Mouse (Mus musculus) hindbrain, embryonic 11.5 days (tissue): Measurements from ENCODE around the gene Rab3gap2. TPM values are rescaled to one million over a fixed set of nuclear protein-coding genes. Genes with fewer than 3 reads are reported as not detected.

Experiments
- ATAC-seq: fragments of 200-750 bp; cut with Nextera tagmentation; 2 replicates; pipeline ENCODE4 v1.8.0; 2017; ENCODE audit warnings: mild to moderate bottlenecking, moderate TSS enrichment, moderate library complexity; ENCODE audit not compliant: low FRiP score
- DNase-seq: peaks from one replicate; pipeline ENCODE4 v3.0.0-alpha.2; 2015; ENCODE audit warnings: low spot score
- H3K27ac ChIP-seq: fragments of 300-500 bp; sonication (generic); 2 replicates; pipeline ENCODE4 v1.5.1; 2014; ENCODE audit warnings: mild to moderate bottlenecking, low read depth, low read length
- H3K27me3 ChIP-seq: fragments of 300-500 bp; sonication (generic); 2 replicates; pipeline ENCODE4 v1.6.1; 2014; ENCODE audit warnings: mild to moderate bottlenecking, low read length, moderate library complexity, mixed read lengths; ENCODE audit not compliant: control insufficient read depth, insufficient read depth
- H3K36me3 ChIP-seq: fragments of 300-500 bp; sonication (generic); 2 replicates; pipeline ENCODE4 v1.6.1; 2014; ENCODE audit warnings: mild to moderate bottlenecking, low read length, moderate library complexity, mixed read lengths; ENCODE audit not compliant: control insufficient read depth, insufficient read depth
- H3K4me1 ChIP-seq: fragments of 300-500 bp; sonication (generic); replicated peaks from 2 replicates; pipeline ENCODE4 v1.6.1; 2014; ENCODE audit warnings: low read length, mixed read lengths; ENCODE audit not compliant: control insufficient read depth, insufficient read depth
- H3K4me2 ChIP-seq: fragments of 300-500 bp; sonication (generic); replicated peaks from 2 replicates; pipeline ENCODE4 v1.6.1; 2014; ENCODE audit warnings: mild to moderate bottlenecking, low read depth, low read length
- H3K4me3 ChIP-seq: fragments of 300-500 bp; sonication (generic); 2 replicates; pipeline ENCODE4 v1.5.1; 2014; ENCODE audit warnings: low read depth, low read length
- H3K9ac ChIP-seq: fragments of 300-500 bp; sonication (generic); 2 replicates; pipeline ENCODE4 v1.6.1; 2014; ENCODE audit warnings: low read depth, low read length
- H3K9me3 ChIP-seq: fragments of 300-500 bp; sonication (generic); 2 replicates; pipeline ENCODE4 v1.6.1; 2016; ENCODE audit warnings: low read length; ENCODE audit not compliant: control insufficient read depth
- WGBS: fragments of 180-500 bp; shearing (Covaris S2); extraction: QIAGEN DNeasy Blood & Tissue Kit; methylation state at CpG from one replicate; pipeline ENCODE4 v1.1.7; 2014; 5-methylcytosine and 5-hydroxymethylcytosine counted together
- polyA plus RNA-seq: library from polyadenylated mRNA; unstranded; fragments of >200 nt; fragmentation: Nextera tagmentation; extraction: Ambion mirVana; gene quantifications from 2 replicates; pipeline ENCODE4 v1.2.1, GENCODE M21; 2014

The Rab3gap2 gene
- polyA plus RNA-seq, 1 experiment from 2014 or later: 23.6 TPM

- peak; percentile 80 for DNase-seq
- Histone ChIP-seq H3K4me3 (no peak overlapping the region), H3K36me3 (no peaks in the 10 kb centered on the region), H3K4me2 (0 out of 2 replicates have a peak overlapping the region, but pooled peaks have one; percentile 9), H3K27ac (no peak overlapping the region), H3K4me1 (no peaks in the 10 kb centered on the region), H3K27me3 (no peaks in the 10 kb centered on the region), H3K9ac (no peak overlapping the region), H3K9me3 (no peaks in the 10 kb centered on the region)
- 12% methylated on average over 10 of the region's 10 CpGs for WGBS
- 0 out of 2 replicates have a peak, but pooled peaks have one; percentile 14 for ATAC-seq
Observed at GRCm38 (mm10) chr1:185193509-185193908, 10.4 kb upstream of the Rab3gap2 start.

GRCm38 (mm10) chr1:185196323-185196722, 7.6 kb upstream of the Rab3gap2 start:
- ATAC-seq (no peak), DNase-seq (no peak)
- Histone ChIP-seq H3K27ac (no peak overlapping the region), H3K36me3 (no peaks in the 10 kb centered on the region), H3K27me3 (no peaks in the 10 kb centered on the region), H3K9me3 (no peaks in the 10 kb centered on the region), H3K4me2 (no peak overlapping the region), H3K9ac (no peak overlapping the region), H3K4me3 (no peak overlapping the region), H3K4me1 (no peaks in the 10 kb centered on the region)
- WGBS: 76% methylated on average over 3 of the region's 3 CpGs

DNA sequence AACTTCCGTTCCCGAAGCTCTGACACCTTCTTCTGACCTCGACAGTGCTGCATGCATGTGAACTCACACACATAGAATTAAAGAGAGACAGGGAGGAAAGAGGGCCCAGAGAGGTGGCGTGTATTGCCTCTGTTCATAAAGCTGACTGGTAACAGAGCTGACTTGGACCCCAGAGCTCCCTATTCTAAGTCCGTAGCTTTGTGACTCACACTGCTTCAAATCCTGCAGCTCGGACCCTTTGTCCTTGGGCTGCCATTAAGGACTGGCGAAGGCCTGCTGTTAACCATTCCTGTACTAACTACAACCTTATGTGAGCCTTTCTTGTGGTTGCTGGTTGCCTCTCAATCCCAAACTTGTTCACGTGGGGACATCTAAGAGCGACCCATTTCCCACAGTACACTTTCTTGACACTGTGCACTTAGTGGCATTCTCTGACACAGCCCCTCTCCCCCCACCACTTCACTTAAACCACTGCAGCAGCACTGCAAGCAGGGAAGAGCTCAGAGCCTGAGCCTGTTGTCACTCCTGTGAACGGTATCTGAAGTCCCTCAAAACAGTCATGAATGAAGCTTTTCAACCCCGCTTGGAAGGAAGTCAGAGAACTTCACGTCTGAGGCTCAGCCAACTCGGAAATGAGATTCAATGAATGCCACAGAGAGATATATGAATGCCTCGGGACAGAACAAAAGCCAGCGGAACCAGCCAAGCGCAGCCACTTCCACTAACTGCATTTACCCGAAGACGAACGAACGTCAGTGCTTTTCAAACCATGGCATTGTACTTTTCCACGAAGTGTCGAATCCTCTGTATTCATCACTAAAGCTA, 3.1 kb upstream of the Rab3gap2 start:
- 45% methylated on average over 22 of the region's 22 CpGs for WGBS
- ATAC-seq (no peak), DNase-seq (peak; percentile 45)
- H3K4me1 ChIP-seq: no peaks in the 10 kb centered on the region
- no peaks in the 10 kb centered on the region for H3K27me3 ChIP-seq
- H3K4me3 ChIP-seq: no peak overlapping the region
- H3K9ac ChIP-seq: peak overlapping the region; percentile 12; the same call in 1 of the 2 replicates
- H3K9me3 ChIP-seq: no peaks in the 10 kb centered on the region
- peak overlapping the region; percentile 18; the same call in 1 of the 2 replicates for H3K27ac ChIP-seq
- 0 out of 2 replicates have a peak overlapping the region, but pooled peaks have one; percentile 13 for H3K4me2 ChIP-seq
- no peaks in the 10 kb centered on the region for H3K36me3 ChIP-seq

GRCm38 (mm10) chr1:185201994-185202393, 1.9 kb upstream of the Rab3gap2 start:
- no peak overlapping the region for H3K4me3 ChIP-seq
- no peaks in the 10 kb centered on the region for H3K27me3 ChIP-seq
- H3K9me3 ChIP-seq: no peaks in the 10 kb centered on the region
- H3K9ac ChIP-seq: no peak overlapping the region
- 86% methylated on average over 2 of the region's 2 CpGs for WGBS
- no peaks in the 10 kb centered on the region for H3K36me3 ChIP-seq
- no peak for ATAC-seq
- H3K27ac ChIP-seq: no peak overlapping the region
- DNase-seq: no peak
- H3K4me2 ChIP-seq: no peak overlapping the region
- H3K4me1 ChIP-seq: no peaks in the 10 kb centered on the region

DNA sequence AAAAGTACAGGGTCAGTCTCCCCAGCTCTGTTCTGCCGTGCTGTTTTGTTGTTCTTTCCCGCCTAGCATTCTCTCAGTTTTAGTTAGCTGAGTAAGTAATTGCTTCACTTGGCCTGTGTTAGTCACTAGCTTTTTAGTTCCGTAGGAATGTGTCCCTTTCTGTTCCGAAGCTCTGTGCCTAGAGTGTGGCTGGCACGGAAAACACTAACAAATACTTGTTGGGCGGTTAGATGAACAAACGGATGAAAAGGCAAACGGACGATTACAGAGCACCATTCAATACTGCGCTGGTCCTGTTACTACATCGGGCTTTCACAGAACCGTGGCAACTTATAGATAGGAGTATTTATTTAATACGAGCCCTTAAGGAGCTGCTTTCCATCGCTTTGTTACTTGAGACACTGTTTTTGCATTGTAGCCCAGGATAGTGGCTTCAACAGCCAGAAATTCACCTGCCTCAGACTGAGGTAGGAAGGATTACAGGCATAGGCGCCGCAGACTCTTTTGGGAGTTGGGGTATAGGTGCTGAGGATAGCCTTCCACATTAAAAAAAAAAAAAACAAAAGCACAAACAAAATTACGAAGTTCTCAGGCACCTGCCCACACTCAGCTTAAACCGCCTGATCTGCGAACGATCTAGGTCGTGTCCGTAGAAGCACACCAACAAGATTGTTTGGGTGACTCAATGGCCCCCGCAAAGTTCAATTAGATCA, 565 bp upstream of the Rab3gap2 start:
- Histone ChIP-seq H3K4me2 (peak overlapping the region; percentile 59), H3K27ac (no peak overlapping the region), H3K9ac (peak overlapping the region; percentile 69), H3K36me3 (no peaks in the 10 kb centered on the region), H3K4me3 (peak overlapping the region; percentile 60), H3K27me3 (no peaks in the 10 kb centered on the region), H3K4me1 (no peaks in the 10 kb centered on the region), H3K9me3 (no peaks in the 10 kb centered on the region)
- WGBS: 5% methylated on average over 23 of the region's 23 CpGs
- no peak for ATAC-seq
- peak; percentile 38 for DNase-seq

DNA sequence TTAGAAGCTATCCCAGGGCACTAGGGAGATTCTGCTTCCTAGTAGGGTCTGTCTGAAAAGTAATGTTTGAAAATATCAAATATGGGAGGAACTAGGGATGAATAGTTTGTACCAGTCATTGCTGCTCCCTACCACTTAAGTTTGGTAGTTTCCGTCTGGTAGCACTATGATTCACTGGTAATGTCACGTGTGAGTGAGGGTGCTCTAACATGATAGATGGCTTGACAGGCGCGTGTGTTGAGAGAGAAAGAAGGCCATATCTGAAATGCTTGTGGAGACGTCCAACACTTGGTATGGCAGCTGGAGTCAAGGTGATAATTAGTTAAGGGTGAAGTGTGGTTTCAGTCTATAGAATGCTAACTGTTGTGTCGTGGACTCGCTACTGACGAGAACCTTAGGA, 1.2 kb downstream of the Rab3gap2 start:
- Histone ChIP-seq H3K36me3 (no peaks in the 10 kb centered on the region), H3K4me2 (0 out of 2 replicates have a peak overlapping the region, but pooled peaks have one; percentile 8), H3K27me3 (no peaks in the 10 kb centered on the region), H3K27ac (no peak overlapping the region), H3K9me3 (no peaks in the 10 kb centered on the region), H3K4me1 (no peaks in the 10 kb centered on the region), H3K9ac (no peak overlapping the region), H3K4me3 (no peak overlapping the region)
- no peak for DNase-seq
- whole genome bisulfite sequencing: 84% methylated on average over 8 of the region's 8 CpGs
- no peak for ATAC-seq

- Histone ChIP-seq H3K9ac (no peak overlapping the region), H3K9me3 (no peaks in the 10 kb centered on the region), H3K27ac (no peak overlapping the region), H3K36me3 (no peaks in the 10 kb centered on the region), H3K4me2 (no peak overlapping the region), H3K4me1 (no peaks in the 10 kb centered on the region), H3K4me3 (no peak overlapping the region), H3K27me3 (no peaks in the 10 kb centered on the region)
- 90% methylated on average over 13 of the region's 13 CpGs for WGBS
- no peak for ATAC-seq
- no peak for DNase-seq
Observed at GRCm38 (mm10) chr1:185207851-185208595, 4.1 kb downstream of the Rab3gap2 start.

- Histone ChIP-seq H3K9me3 (no peaks in the 10 kb centered on the region), H3K4me1 (no peaks in the 10 kb centered on the region), H3K27me3 (no peaks in the 10 kb centered on the region), H3K27ac (no peak overlapping the region), H3K4me3 (no peak overlapping the region), H3K9ac (no peak overlapping the region), H3K4me2 (no peak overlapping the region), H3K36me3 (no peaks in the 10 kb centered on the region)
- WGBS: 90% methylated on average over 8 of the region's 8 CpGs
- DNase-seq (no peak), ATAC-seq (no peak)
Observed at GRCm38 (mm10) chr1:185208766-185209165, 4.8 kb downstream of the Rab3gap2 start.
